Mouse (Mus musculus) CH12.LX (cell line): ENCODE results near the gene Bckdha. TPM values are rescaled to one million over a fixed set of nuclear protein-coding genes. Genes with fewer than 3 reads are reported as not detected.

Experiments
- DNase-seq: peaks from one replicate; pipeline ENCODE4 v3.0.0-alpha.2; 2013; ENCODE audit errors: extremely low read depth
- H3K27ac ChIP-seq: 2 replicates; pipeline ENCODE4 v1.5.1; 2012; ENCODE audit warnings: low read depth, mild to moderate bottlenecking, control low read depth, moderate library complexity; ENCODE audit not compliant: insufficient read depth
- H3K27me3 ChIP-seq: replicated peaks from 2 replicates; pipeline ENCODE3; 2012; ENCODE audit warnings: inconsistent platforms
- H3K36me3 ChIP-seq, 2 experiments: replicated peaks in 1 of 2; 2 replicates each; pipeline versions ENCODE3 to v1.6.1; 2012; ENCODE audit warnings: inconsistent platforms in 1 of 2, low read length in 1 of 2, mild to moderate bottlenecking in 1 of 2, mixed read lengths in 1 of 2, moderate library complexity in 1 of 2; ENCODE audit not compliant: control insufficient read depth in 1 of 2, insufficient read depth in 1 of 2
- H3K4me1 ChIP-seq, 2 experiments: 2 replicates each; pipeline ENCODE4 v1.6.1; 2012; ENCODE audit warnings: inconsistent platforms in 1 of 2, moderate library complexity in 1 of 2; ENCODE audit not compliant: insufficient read depth in 2 of 2, control insufficient read depth in 1 of 2
- H3K4me2 ChIP-seq: 2 replicates; pipeline ENCODE4 v1.6.1; 2012; ENCODE audit warnings: low read depth, mild to moderate bottlenecking, control low read depth; ENCODE audit not compliant: poor library complexity, insufficient read depth, severe bottlenecking
- H3K4me3 ChIP-seq, 3 experiments: fragments of 150-350 bp in 1 of 3; sonication (generic) in 1 of 3; replicated peaks in 1 of 3; 2 replicates each; pipeline versions ENCODE3 to v1.5.1; 2011 to 2012; ENCODE audit warnings: low read depth in 2 of 3, low read length in 2 of 3, mild to moderate bottlenecking in 2 of 3, moderate library complexity in 2 of 3, control low read depth in 1 of 3, improper control_type of control experiment in 1 of 3, inconsistent platforms in 1 of 3, mixed read lengths in 1 of 3; ENCODE audit not compliant: poor library complexity in 1 of 3
- H3K79me2 ChIP-seq: replicated peaks from 2 replicates; pipeline ENCODE4 v1.6.1; 2012; ENCODE audit warnings: mild to moderate bottlenecking, moderate library complexity; ENCODE audit not compliant: control insufficient read depth, poor library complexity, insufficient read depth, severe bottlenecking; ENCODE audit errors: extremely low read depth
- H3K9ac ChIP-seq: 2 replicates; pipeline ENCODE4 v1.6.1; 2012; ENCODE audit warnings: low read depth, mild to moderate bottlenecking, control low read depth, moderate library complexity; ENCODE audit not compliant: insufficient read depth
- H3K9me3 ChIP-seq: replicated peaks from 2 replicates; pipeline ENCODE3; 2012; ENCODE audit warnings: low read length, inconsistent platforms, mixed read lengths
- BHLHE40 ChIP-seq: IDR thresholded peaks from 2 replicates; pipeline ENCODE4 v1.6.1; 2011; ENCODE audit warnings: mild to moderate bottlenecking, low read depth, low read length, improper control_type of control experiment
- CHD1 ChIP-seq: IDR thresholded peaks from 2 replicates; pipeline ENCODE4 v1.6.1; 2012; ENCODE audit warnings: low read depth, low read length, improper control_type of control experiment, inconsistent platforms
- CHD2 ChIP-seq: IDR thresholded peaks from 2 replicates; pipeline ENCODE4 v1.6.1; 2011; ENCODE audit warnings: low read length, improper control_type of control experiment
- CTCF ChIP-seq, 2 experiments: IDR thresholded peaks in 1 of 2; conservative IDR thresholded peaks in 1 of 2; 2 replicates each; pipeline ENCODE4 v1.5.1; 2011 to 2012; ENCODE audit warnings: low read depth in 2 of 2, low read length in 2 of 2, improper control_type of control experiment in 1 of 2, inconsistent platforms in 1 of 2, mild to moderate bottlenecking in 1 of 2, moderate library complexity in 1 of 2
- E2F4 ChIP-seq: IDR thresholded peaks from 2 replicates; pipeline ENCODE4 v1.6.1; 2011; ENCODE audit warnings: low read depth, low read length, improper control_type of control experiment; ENCODE audit not compliant: insufficient replicate concordance
- ELF1 ChIP-seq: IDR thresholded peaks from 2 replicates; pipeline ENCODE4 v1.6.1; 2014; ENCODE audit warnings: low read depth, mild to moderate bottlenecking, inconsistent platforms, low read length, improper control_type of control experiment
- EP300 ChIP-seq: IDR thresholded peaks from 2 replicates; pipeline ENCODE4 v1.6.1; 2011; ENCODE audit warnings: low read length, improper control_type of control experiment
- ETS1 ChIP-seq: conservative IDR thresholded peaks from 2 replicates; pipeline ENCODE4 v1.6.1; 2012; ENCODE audit warnings: low read depth, mild to moderate bottlenecking, inconsistent platforms, low read length, improper control_type of control experiment, moderate library complexity
- GABPA ChIP-seq: IDR thresholded peaks from 2 replicates; pipeline ENCODE4 v1.6.1; 2012; ENCODE audit warnings: low read depth, low read length, improper control_type of control experiment, inconsistent platforms; ENCODE audit not compliant: insufficient replicate concordance
- HCFC1 ChIP-seq: IDR thresholded peaks from 2 replicates; pipeline ENCODE4 v1.6.1; 2012; ENCODE audit warnings: low read depth, mild to moderate bottlenecking, inconsistent platforms, low read length, improper control_type of control experiment
- IRF4 ChIP-seq: IDR thresholded peaks from 2 replicates; pipeline ENCODE4 v1.6.1; 2014; ENCODE audit warnings: low read depth, mild to moderate bottlenecking, inconsistent platforms, low read length, improper control_type of control experiment
- JUN ChIP-seq: IDR thresholded peaks from 2 replicates; pipeline ENCODE4 v1.6.1; 2011; ENCODE audit warnings: low read depth, mild to moderate bottlenecking, low read length, improper control_type of control experiment, moderate library complexity; ENCODE audit not compliant: insufficient read depth
- JUND ChIP-seq: conservative IDR thresholded peaks from 2 replicates; pipeline ENCODE4 v1.6.1; 2011; ENCODE audit warnings: low read depth, low read length, improper control_type of control experiment
- KAT2A ChIP-seq: IDR thresholded peaks from 2 replicates; pipeline ENCODE4 v1.6.1; 2012; ENCODE audit warnings: low read length, improper control_type of control experiment, inconsistent platforms; ENCODE audit not compliant: insufficient replicate concordance
- MAFK ChIP-seq: IDR thresholded peaks from 2 replicates; pipeline ENCODE4 v1.6.1; 2011; ENCODE audit warnings: low read length, improper control_type of control experiment; ENCODE audit not compliant: insufficient replicate concordance
- MAX ChIP-seq: IDR thresholded peaks from 2 replicates; pipeline ENCODE4 v1.6.1; 2011; ENCODE audit warnings: low read length, improper control_type of control experiment
- MAZ ChIP-seq: IDR thresholded peaks from 2 replicates; pipeline ENCODE4 v1.6.1; 2012; ENCODE audit warnings: low read depth, mild to moderate bottlenecking, inconsistent platforms, low read length, improper control_type of control experiment, moderate library complexity
- MEF2A ChIP-seq: IDR thresholded peaks from 2 replicates; pipeline ENCODE4 v1.6.1; 2014; ENCODE audit warnings: low read depth, mild to moderate bottlenecking, inconsistent platforms, low read length, improper control_type of control experiment, borderline replicate concordance
- MXI1 ChIP-seq: IDR thresholded peaks from 2 replicates; pipeline ENCODE4 v1.6.1; 2011; ENCODE audit warnings: mild to moderate bottlenecking, low read depth, low read length, improper control_type of control experiment
- MYC ChIP-seq: IDR thresholded peaks from 2 replicates; pipeline ENCODE4 v1.6.1; 2011; ENCODE audit warnings: low read depth, mild to moderate bottlenecking, improper control_type of control experiment, low read length
- NELFE ChIP-seq: IDR thresholded peaks from 2 replicates; pipeline ENCODE4 v1.6.1; 2011; ENCODE audit warnings: low read depth, low read length, improper control_type of control experiment
- NRF1 ChIP-seq: IDR thresholded peaks from 2 replicates; pipeline ENCODE4 v1.6.1; 2014; ENCODE audit warnings: low read depth, mild to moderate bottlenecking, inconsistent platforms, low read length, improper control_type of control experiment, moderate library complexity
- PAX5 ChIP-seq: IDR thresholded peaks from 2 replicates; pipeline ENCODE4 v1.6.1; 2012; ENCODE audit warnings: low read length, inconsistent platforms, mixed read lengths
- POLR2A ChIP-seq: IDR thresholded peaks from 2 replicates; pipeline ENCODE4 v1.6.1; 2011; ENCODE audit warnings: low read depth, mild to moderate bottlenecking, improper control_type of control experiment, low read length
- POLR2AphosphoS2 ChIP-seq: IDR thresholded peaks from 2 replicates; pipeline ENCODE4 v1.6.1; 2011; ENCODE audit warnings: low read depth, low read length, improper control_type of control experiment
- RAD21 ChIP-seq: IDR thresholded peaks from 2 replicates; pipeline ENCODE4 v1.6.1; 2011; ENCODE audit warnings: low read depth, mild to moderate bottlenecking, low read length, improper control_type of control experiment, moderate library complexity
- RCOR1 ChIP-seq: conservative IDR thresholded peaks from 2 replicates; pipeline ENCODE4 v1.6.1; 2012; ENCODE audit warnings: low read depth, mild to moderate bottlenecking, inconsistent platforms, low read length, improper control_type of control experiment
- SIN3A ChIP-seq: IDR thresholded peaks from 2 replicates; pipeline ENCODE4 v1.6.1; 2012; ENCODE audit warnings: low read length, improper control_type of control experiment, inconsistent platforms
- SMC3 ChIP-seq: IDR thresholded peaks from 2 replicates; pipeline ENCODE4 v1.6.1; 2011; ENCODE audit warnings: low read depth, low read length, improper control_type of control experiment
- TBP ChIP-seq: conservative IDR thresholded peaks from 2 replicates; pipeline ENCODE4 v1.6.1; 2011; ENCODE audit warnings: low read depth, low read length, improper control_type of control experiment
- TCF12 ChIP-seq: IDR thresholded peaks from 2 replicates; pipeline ENCODE4 v1.6.1; 2014; ENCODE audit warnings: low read depth, mild to moderate bottlenecking, inconsistent platforms, low read length, improper control_type of control experiment
- UBTF ChIP-seq: IDR thresholded peaks from 2 replicates; pipeline ENCODE4 v1.6.1; 2012; ENCODE audit warnings: low read depth, mild to moderate bottlenecking, inconsistent platforms, low read length, improper control_type of control experiment, moderate library complexity
- USF1 ChIP-seq: IDR thresholded peaks from 2 replicates; pipeline ENCODE4 v1.6.1; 2014; ENCODE audit warnings: low read depth, mild to moderate bottlenecking, inconsistent platforms, low read length, improper control_type of control experiment
- USF2 ChIP-seq: conservative IDR thresholded peaks from 2 replicates; pipeline ENCODE4 v1.6.1; 2011; ENCODE audit warnings: low read depth, low read length, improper control_type of control experiment
- ZC3H11A ChIP-seq: IDR thresholded peaks from 2 replicates; pipeline ENCODE4 v1.6.1; 2012; ENCODE audit warnings: low read depth, mild to moderate bottlenecking, inconsistent platforms, low read length, improper control_type of control experiment
- ZKSCAN1 ChIP-seq: IDR thresholded peaks from 2 replicates; pipeline ENCODE4 v1.6.1; 2012; ENCODE audit warnings: low read depth, inconsistent platforms, low read length, improper control_type of control experiment, borderline replicate concordance
- ZMIZ1 ChIP-seq: IDR thresholded peaks from 2 replicates; pipeline ENCODE4 v1.6.1; 2012; ENCODE audit warnings: low read depth, mild to moderate bottlenecking, inconsistent platforms, low read length, improper control_type of control experiment
- ZNF384 ChIP-seq: IDR thresholded peaks from 2 replicates; pipeline ENCODE4 v1.6.1; 2012; ENCODE audit warnings: low read depth, low read length, improper control_type of control experiment, inconsistent platforms
- dilution Hi-C: fragments of 300-500 bp; cut with MboI; formaldehyde crosslinking; loops from 2 replicates; pipeline ENCODE4 v1.14.3; 2020; ENCODE audit warnings: low sequenced_read_pairs; ENCODE audit not compliant: extremely low pct_unique_long_range_greater_than_20kb, extremely low pct_ligation_motif_present
- in situ Hi-C: fragments of 300-500 bp; cut with MboI; formaldehyde crosslinking; loops from 3 replicates; pipeline ENCODE4 v1.14.3; 2019; ENCODE audit warnings: low sequenced_read_pairs, low pct_ligation_motif_present, low pct_unique_long_range_greater_than_20kb, mixed read lengths
- polyA plus RNA-seq: library from polyadenylated mRNA; unstranded; fragments of >175 nt; gene quantifications from 2 replicates; pipeline ENCODE4 v1.2.1, GENCODE M21; 2012; ENCODE audit warnings: low read depth; ENCODE audit not compliant: insufficient read length
- total RNA-seq, 2 experiments: library from RNA; depleted of rRNA; stranded (reverse); fragments of 300-350 nt in 1 of 2; fragments of >200 nt in 1 of 2; gene quantifications; 2 replicates each; pipeline ENCODE4 v1.2.3; 2012 to 2014

The Bckdha gene
- total and polyA plus RNA-seq, 3 experiments: 17.2 to 21.4 (median 19.9) TPM

- DNase-seq: peak; percentile 48
- in situ Hi-C loops (no loop called here), dilution Hi-C loops (no loop called here)
- Histone ChIP-seq H3K4me1 (peaks cover 21 to 45% of the 10 kb centered on the region in 2 experiments), H3K27ac (peak overlapping the region; percentile 64), H3K4me2 (peak overlapping the region; percentile 60), H3K9ac (peak overlapping the region; percentile 98), H3K79me2 (peaks cover 25% of the 10 kb centered on the region), H3K4me3 (peak overlapping the region; percentile 73 to 87 (median 83)), H3K9me3 (no peaks in the 10 kb centered on the region), H3K27me3 (no peaks in the 10 kb centered on the region), H3K36me3 (peaks cover 10 to 44% of the 10 kb centered on the region in 2 experiments)
- peak; percentile 19; the same call in 1 of the 2 replicates for TF ChIP-seq HCFC1
- peak; percentile 45; the same call in 1 of the 2 replicates for TF ChIP-seq TCF12
- peak; percentile 16; the same call in 1 of the 2 replicates for TF ChIP-seq ZKSCAN1
- TF ChIP-seq SIN3A: peak; percentile 75
- TF ChIP-seq IRF4: no peak; the same call in 1 of the 2 replicates
- TF ChIP-seq MAFK: no peak
- peak; percentile 43; the same call in 1 of the 2 replicates for TF ChIP-seq ZMIZ1
- TF ChIP-seq USF1: no peak
- TF ChIP-seq KAT2A: no peak
- TF ChIP-seq JUND: no peak
- TF ChIP-seq RAD21: no peak; the same call in none of the 2 replicates
- TF ChIP-seq MAZ: peak; percentile 76; the same call in 1 of the 2 replicates
- TF ChIP-seq CTCF (conservative IDR thresholded peaks at IDR 0.05 in 1 of 2, IDR thresholded peaks at IDR 0.05 in 1 of 2; ENCODE audit: low read depth in 2 of 2, low read length in 2 of 2): peak in 1 of 2 experiments; percentile 68; a peak in 2 of 4 replicates
- no peak for TF ChIP-seq E2F4
- TF ChIP-seq MEF2A: no peak
- TF ChIP-seq MXI1: peak; percentile 62
- no peak; the same call in 1 of the 2 replicates for TF ChIP-seq POLR2AphosphoS2
- TF ChIP-seq USF2: no peak
- TF ChIP-seq ELF1: no peak
- TF ChIP-seq MAX: peak; percentile 15; the same call in 1 of the 2 replicates
- peak; percentile 91; the same call in 1 of the 2 replicates for TF ChIP-seq UBTF
- TF ChIP-seq TBP: no peak
- TF ChIP-seq NELFE: peak; percentile 18; the same call in 1 of the 2 replicates
- no peak for TF ChIP-seq GABPA
- no peak for TF ChIP-seq CHD1
- TF ChIP-seq SMC3: peak; percentile 24; the same call in 1 of the 2 replicates
- no peak for TF ChIP-seq RCOR1
- no peak for TF ChIP-seq ZC3H11A
- no peak for TF ChIP-seq JUN
- no peak for TF ChIP-seq BHLHE40
- no peak for TF ChIP-seq EP300
- no peak for TF ChIP-seq CHD2
- no peak for TF ChIP-seq PAX5
- no peak for TF ChIP-seq NRF1
- TF ChIP-seq MYC: no peak; the same call in 1 of the 2 replicates
- TF ChIP-seq ZNF384: no peak
- TF ChIP-seq POLR2A: no peak; the same call in 1 of the 2 replicates
- 0 out of 2 replicates have a peak, but pooled peaks have one; percentile 7 for TF ChIP-seq ETS1
Measured at GRCm38 (mm10) chr7:25687811-25688401, 29.1 kb upstream of the Bckdha start.
